Mouse (Mus musculus) layer of hippocampus, adult 2 months (tissue): Measurements from ENCODE around the gene Scly. TPM values are rescaled to one million over a fixed set of nuclear protein-coding genes. Genes with fewer than 3 reads are reported as not detected.
A peak's percentile ranks its signal among the peaks of the same experiment; 100 is the strongest.

Experiments used
- DNase-seq, 2 experiments: peaks; one replicate each; pipeline ENCODE4 v3.0.0; 2022; ENCODE audit warnings: low spot score in 2 of 2
- H3K27ac ChIP-seq: fragments of 200-600 bp; 2 replicates; pipeline ENCODE4 v1.8.1; 2022
- H3K4me3 ChIP-seq: fragments of 200-600 bp; 2 replicates; pipeline ENCODE4 v1.8.1; 2022; ENCODE audit warnings: mild to moderate bottlenecking
- CTCF ChIP-seq: fragments of 200-600 bp; conservative IDR thresholded peaks from 2 replicates; pipeline ENCODE4 v1.8.1; 2022; ENCODE audit warnings: antibody characterized with exemption, mild to moderate bottlenecking, moderate library complexity
- total RNA-seq, 2 experiments: library from RNA; stranded (reverse); gene quantifications; 2 replicates each; pipeline ENCODE4 v1.2.3; 2021

The Scly gene
- total RNA-seq, 2 experiments from 2014 or later: 21.1 to 21.7 TPM

- TF ChIP-seq CTCF: no peak
- Histone ChIP-seq H3K4me3 (no peak within 1 kb of the TSS), H3K27ac (no peak within 1 kb of the TSS)
- no peak for DNase-seq
Measured at GRCm38 (mm10) chr1:91350841-91351240, 52.7 kb downstream of the Scly start, which contains the start of gene Klhl30. Gene Klhl30, plus strand, starts transcription at chr1:91351016.

GRCm38 (mm10) chr1:91351249-91351648 lies 53.1 kb downstream of the Scly start:
- no peak for DNase-seq
- TF ChIP-seq CTCF: no peak
- no peak overlapping the region for H3K27ac ChIP-seq
- no peak overlapping the region for H3K4me3 ChIP-seq

DNA sequence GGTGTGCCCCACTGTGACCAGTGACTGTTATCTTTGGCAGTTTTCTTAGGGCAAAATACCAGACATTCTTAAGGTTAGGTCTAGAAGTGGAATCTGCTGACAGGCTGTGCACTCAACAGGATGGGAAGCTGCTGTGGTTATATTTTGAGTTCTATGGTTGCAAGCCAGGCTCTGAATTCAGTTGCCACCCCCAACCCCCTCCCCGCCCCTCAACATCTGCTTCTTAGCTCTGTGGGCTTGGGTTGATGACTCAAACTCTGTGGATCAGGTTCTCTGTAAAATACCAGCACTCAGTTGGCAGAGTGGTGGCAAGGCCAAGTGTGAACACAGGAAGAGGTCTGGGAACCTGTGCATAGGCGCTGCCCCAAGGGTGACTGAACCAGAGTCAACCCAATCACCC lies 54.1 kb downstream of the Scly start:
- no peak for TF ChIP-seq CTCF
- H3K27ac ChIP-seq: no peak overlapping the region
- H3K4me3 ChIP-seq: no peak overlapping the region
- no peak for DNase-seq

DNA sequence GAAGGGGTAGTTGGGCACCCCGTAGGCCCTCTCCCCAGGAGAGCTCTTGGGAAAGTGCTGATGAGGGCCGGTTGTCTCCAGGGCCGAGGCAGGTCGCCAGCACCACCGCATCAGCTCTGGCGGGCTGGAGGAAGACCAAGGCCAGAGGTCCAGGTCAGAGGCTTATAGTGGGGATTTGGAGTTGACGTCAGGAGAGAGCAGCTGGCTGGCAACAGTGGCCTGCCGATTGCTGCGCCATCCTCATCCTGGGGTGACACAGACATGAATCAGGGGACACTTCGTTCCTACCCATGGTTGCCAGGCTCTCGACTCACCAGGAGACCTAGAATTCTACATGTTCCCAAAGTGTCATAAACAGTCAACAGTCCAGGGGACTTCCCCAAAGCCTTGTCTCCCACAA lies 58.0 kb downstream of the Scly start:
- no peak overlapping the region for H3K27ac ChIP-seq
- TF ChIP-seq CTCF: no peak
- no peak for DNase-seq
- H3K4me3 ChIP-seq: no peak overlapping the region

- Histone ChIP-seq H3K27ac (no peak overlapping the region), H3K4me3 (no peak overlapping the region)
- no peak for DNase-seq
- TF ChIP-seq CTCF: no peak
Measured at GRCm38 (mm10) chr1:91362113-91362512, 64.0 kb downstream of the Scly start.

GRCm38 (mm10) chr1:91364822-91365644 lies 66.9 kb downstream of the Scly start:
- no peak for DNase-seq
- Histone ChIP-seq H3K4me3 (no peak overlapping the region), H3K27ac (no peak overlapping the region)
- no peak for TF ChIP-seq CTCF

DNA sequence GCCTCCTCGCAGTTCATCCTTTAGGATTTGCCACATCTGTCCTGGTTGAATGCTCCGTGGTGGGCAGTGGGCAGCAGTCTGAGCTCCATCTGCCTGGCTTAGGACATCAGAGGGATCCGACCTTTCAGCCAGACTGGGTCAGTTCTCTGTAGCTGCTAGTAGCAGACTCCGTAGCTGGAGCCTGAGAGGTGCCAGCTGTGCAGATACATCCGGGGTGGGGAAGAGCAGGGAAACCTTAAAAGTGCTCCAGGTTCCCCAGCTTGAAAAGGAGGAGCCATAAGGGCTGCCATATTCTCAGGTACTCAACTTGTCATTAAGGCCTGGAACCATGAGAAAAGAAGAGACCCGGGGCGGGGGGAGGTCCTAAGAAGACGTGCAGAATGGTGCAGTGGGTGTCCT lies 67.7 kb downstream of the Scly start:
- Histone ChIP-seq H3K27ac (no peak overlapping the region), H3K4me3 (no peak overlapping the region; the same call in 1 of the 2 replicates)
- TF ChIP-seq CTCF: no peak
- DNase-seq: no peak

DNA sequence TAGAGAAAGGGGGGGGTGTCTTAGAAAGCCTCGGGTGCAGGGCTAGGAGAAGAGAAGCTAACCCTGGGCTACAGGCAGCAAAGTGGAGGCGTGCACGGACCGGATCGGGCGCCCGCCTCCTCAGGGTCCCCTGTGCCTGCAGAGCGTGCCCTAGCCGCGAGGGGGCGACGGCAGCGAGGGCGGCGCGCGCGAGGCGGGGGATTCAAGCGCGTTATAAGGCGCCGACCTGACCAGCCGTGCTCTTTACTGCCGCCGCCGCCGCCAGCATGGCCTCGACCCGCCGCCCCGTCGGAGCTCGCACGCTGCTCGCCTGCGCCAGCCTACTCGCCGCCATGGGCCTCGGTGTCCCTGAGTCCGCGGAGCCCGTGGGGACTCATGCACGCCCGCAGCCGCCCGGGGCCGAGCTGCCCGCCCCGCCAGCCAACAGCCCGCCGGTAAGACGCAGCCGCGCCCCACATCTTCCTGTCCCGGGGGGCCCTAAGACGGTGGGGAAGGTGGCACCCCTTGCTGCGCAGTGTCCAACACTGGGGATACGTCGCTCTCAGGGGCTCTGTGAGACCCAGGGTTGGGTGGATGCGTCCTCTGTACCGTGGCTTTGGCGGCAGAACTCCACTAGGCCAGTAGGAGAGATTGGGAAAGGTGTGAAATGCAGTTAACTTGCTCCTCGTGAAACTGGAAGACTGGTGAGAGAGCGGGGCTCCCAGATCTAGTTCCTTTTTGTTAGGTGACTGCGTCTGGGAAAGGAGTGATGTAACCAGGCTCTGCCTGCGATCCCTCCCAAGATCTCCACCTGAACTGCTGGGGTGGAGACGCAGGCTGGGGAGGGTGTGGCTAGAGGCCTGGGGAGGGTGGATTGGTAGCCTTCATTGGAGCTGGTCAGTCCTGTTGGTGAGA lies 68.3 kb downstream of the Scly start, which contains the start of gene Erfe:
TSS of gene Erfe (plus strand) at position 216 of the 894 bp plus-strand sequence.
- DNase-seq: peak in 1 of 2 experiments; percentile 55
- TF ChIP-seq CTCF: peak; percentile 89
- peak within 1 kb of the TSS; percentile 43 for H3K4me3 ChIP-seq
- H3K27ac ChIP-seq: no peak within 1 kb of the TSS

GRCm38 (mm10) chr1:91367295-91367694 lies 69.2 kb downstream of the Scly start:
- no peak overlapping the region for H3K4me3 ChIP-seq
- DNase-seq: no peak
- H3K27ac ChIP-seq: no peak overlapping the region
- no peak for TF ChIP-seq CTCF

DNA sequence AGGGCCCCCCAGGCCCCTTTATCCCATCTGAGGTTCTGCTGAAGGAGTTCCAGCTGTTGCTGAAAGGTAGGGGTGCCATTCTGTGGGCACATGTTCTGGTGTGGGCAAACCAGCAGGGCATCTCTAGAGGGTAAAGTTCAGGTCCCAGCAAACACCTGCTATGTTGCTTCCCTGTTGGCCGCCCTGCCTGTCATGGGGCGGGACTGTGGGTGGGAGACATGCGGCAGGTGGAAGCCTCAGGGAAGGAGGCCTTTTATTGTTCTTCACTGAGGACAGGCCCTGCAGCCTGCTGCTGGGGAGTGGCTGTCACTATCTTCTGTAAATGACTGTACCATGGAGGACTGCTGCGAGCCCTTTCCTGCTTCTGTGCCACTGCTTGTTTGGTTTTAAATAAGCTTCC lies 71.3 kb downstream of the Scly start:
- H3K27ac ChIP-seq: no peak overlapping the region
- H3K4me3 ChIP-seq: no peak overlapping the region
- no peak for DNase-seq
- TF ChIP-seq CTCF: no peak

DNA sequence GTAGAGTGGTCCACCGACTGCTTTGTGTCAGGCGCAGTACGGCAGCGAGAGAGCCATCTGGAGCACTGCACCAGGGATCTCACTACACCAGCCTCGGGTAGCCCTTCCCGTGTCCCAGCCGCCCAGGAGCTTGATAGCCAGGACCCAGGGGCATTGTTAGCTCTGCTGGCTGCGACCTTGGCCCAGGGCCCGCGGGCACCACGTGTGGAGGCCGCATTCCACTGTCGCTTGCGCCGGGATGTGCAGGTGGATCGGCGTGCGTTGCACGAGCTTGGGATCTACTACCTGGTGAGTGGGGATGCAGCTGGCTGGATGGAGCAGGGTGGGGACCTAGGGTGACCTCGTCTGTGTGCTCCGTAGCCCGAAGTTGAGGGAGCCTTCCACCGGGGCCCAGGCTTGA lies 71.9 kb downstream of the Scly start:
- Histone ChIP-seq H3K4me3 (no peak overlapping the region), H3K27ac (no peak overlapping the region)
- no peak for DNase-seq
- no peak for TF ChIP-seq CTCF

Other genes starting within 250 kb of the Scly start
- not detected for gene Rbm44, start 153.2 kb upstream of the Scly start, total RNA-seq
- gene Ramp1, start 118.5 kb upstream of the Scly start, total RNA-seq: 10 to 100 TPM; 57.2 to 61.5 TPM
- 10 to 100 TPM; 44.9 to 50.7 TPM for gene Ube2f, start 48.0 kb upstream of the Scly start, total RNA-seq
- gene Espnl, start 23.7 kb downstream of the Scly start, total RNA-seq: under 1 TPM; 0.05 to 0.10 TPM
- gene Klhl30, start 52.7 kb downstream of the Scly start, total RNA-seq: under 1 TPM in 1 of 2 experiments, not detected in 1; 0.15 TPM
- gene Erfe, start 68.1 kb downstream of the Scly start, total RNA-seq: not detected
- 10 to 100 TPM; 66.6 to 67.9 TPM for gene Ilkap, start 100.5 kb downstream of the Scly start, total RNA-seq
- 10 to 100 TPM; 15.4 to 15.7 TPM for gene Hes6, start 115.7 kb downstream of the Scly start, total RNA-seq
- gene Per2, start 161.0 kb downstream of the Scly start, total RNA-seq: 10 to 100 TPM; 21.2 to 27.5 TPM
- 10 to 100 TPM; 11.0 to 13.6 TPM for gene Traf3ip1, start 196.3 kb downstream of the Scly start, total RNA-seq
- gene Asb1, start 242.2 kb downstream of the Scly start, total RNA-seq: 10 to 100 TPM; 32.4 to 40.1 TPM